Mouse (Mus musculus) c-Kit-positive CD71-negative TER-119-negative erythroid progenitor cells, embryonic 14.5 days (primary cell): ENCODE measurements around the gene Ust.

Experiments used
- DNase-seq: peaks from one replicate; pipeline ENCODE4 v3.0.0-alpha.2; 2013; ENCODE audit warnings: low read depth

The Ust gene

GRCm38 (mm10) chr10:8427671-8428364, 90.8 kb downstream of the Ust start:
- no peak for DNase-seq

- DNase-seq, result no peak
These were observed 99.1 kb downstream of the Ust start for GRCm38 (mm10) chr10:8419496-8420009.

- no peak for DNase-seq
These were observed 103.2 kb downstream of the Ust start for GRCm38 (mm10) chr10:8415474-8415873.

GRCm38 (mm10) chr10:8415036-8415435, 103.6 kb downstream of the Ust start:
- no peak for DNase-seq

GRCm38 (mm10) chr10:8405141-8405540, 113.5 kb downstream of the Ust start:
- no peak for DNase-seq

GRCm38 (mm10) chr10:8392226-8392625, 126.4 kb downstream of the Ust start:
- DNase-seq, result no peak

- DNase-seq, result no peak
These were observed 127.3 kb downstream of the Ust start for GRCm38 (mm10) chr10:8391264-8391748.

GRCm38 (mm10) chr10:8388239-8388638, 130.4 kb downstream of the Ust start:
- no peak for DNase-seq

GRCm38 (mm10) chr10:8369894-8370500, 148.6 kb downstream of the Ust start:
- peak; percentile 14 for DNase-seq

- no peak for DNase-seq
These were observed 152.8 kb downstream of the Ust start for GRCm38 (mm10) chr10:8365816-8366215.

- DNase-seq, result no peak
These were observed 154.4 kb downstream of the Ust start for GRCm38 (mm10) chr10:8364182-8364581.

GRCm38 (mm10) chr10:8363281-8363680, 155.3 kb downstream of the Ust start:
- no peak for DNase-seq

GRCm38 (mm10) chr10:8358286-8359045, 160.2 kb downstream of the Ust start:
- no peak for DNase-seq

GRCm38 (mm10) chr10:8353534-8353933, 165.1 kb downstream of the Ust start:
- DNase-seq, result no peak

- DNase-seq, result no peak
These were observed 168.0 kb downstream of the Ust start for GRCm38 (mm10) chr10:8350626-8351025.

GRCm38 (mm10) chr10:8347497-8347896, 171.1 kb downstream of the Ust start:
- DNase-seq, result no peak

GRCm38 (mm10) chr10:8342556-8342955, 176.1 kb downstream of the Ust start:
- DNase-seq, result no peak

GRCm38 (mm10) chr10:8339645-8340428, 178.8 kb downstream of the Ust start:
- no peak for DNase-seq

- DNase-seq, result no peak
These were observed 182.0 kb downstream of the Ust start for GRCm38 (mm10) chr10:8336601-8337000.

GRCm38 (mm10) chr10:8330958-8331357, 187.7 kb downstream of the Ust start:
- no peak for DNase-seq

- no peak for DNase-seq
These were observed 188.6 kb downstream of the Ust start for GRCm38 (mm10) chr10:8330006-8330405.

- peak; percentile 43 for DNase-seq
These were observed 195.3 kb downstream of the Ust start for GRCm38 (mm10) chr10:8323304-8323765.
